Mouse (Mus musculus): ENCODE data around the gene Btbd8. TPM values are rescaled to one million over a fixed set of nuclear protein-coding genes. Genes with fewer than 3 reads are reported as not detected.

The Btbd8 gene
- polyA plus RNA-seq, 1 experiment from 2014 or later = 2.9 TPM

DNA sequence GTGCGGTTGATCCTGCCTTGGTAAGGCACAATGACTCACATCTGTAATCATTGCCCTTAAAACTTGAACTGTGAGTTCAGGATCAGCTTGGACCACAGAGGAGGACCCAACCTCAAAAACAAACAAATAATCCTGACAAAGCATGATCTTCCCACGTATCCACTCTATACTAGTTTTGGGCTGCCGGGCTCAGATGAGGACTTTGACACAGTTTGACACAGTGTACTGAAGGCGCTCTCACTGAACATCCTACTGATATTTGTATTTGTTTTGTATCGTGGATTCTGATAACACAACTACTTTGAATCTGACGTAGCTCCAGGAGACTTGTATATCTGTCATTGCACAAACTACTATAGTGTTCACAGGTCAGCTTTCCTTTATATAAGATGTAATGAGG lies 83.6 kb downstream of the Btbd8 start:
- no peak overlapping the region for H3K27ac ChIP-seq
- H3K4me3 ChIP-seq (replicated peaks; ENCODE audit: low read depth, low read length) = no peak overlapping the region
- no peak for TF ChIP-seq CTCF (IDR thresholded peaks at IDR 0.05; ENCODE audit: low read depth)
- no peak overlapping the region for H3K9ac ChIP-seq (ENCODE audit: low read depth, low read length)
- 81% methylated on average over 6 of the region's 6 CpGs for WGBS
- DNase-seq (ENCODE audit: low spot score) = no peak
- no peaks in the 10 kb centered on the region for H3K36me3 ChIP-seq (ENCODE audit: insufficient read depth, low read length)
- no peak for ATAC-seq (replicated peaks; ENCODE audit: low FRiP score, low read depth)
- no peaks in the 10 kb centered on the region for H3K27me3 ChIP-seq (ENCODE audit: insufficient read depth, low read length)
- H3K4me1 ChIP-seq (replicated peaks; ENCODE audit: insufficient read depth, low read length) = no peaks in the 10 kb centered on the region
- H3K4me2 ChIP-seq (ENCODE audit: low read length) = no peak overlapping the region
- no peaks in the 10 kb centered on the region for H3K9me3 ChIP-seq (replicated peaks; ENCODE audit: low read length)

DNA sequence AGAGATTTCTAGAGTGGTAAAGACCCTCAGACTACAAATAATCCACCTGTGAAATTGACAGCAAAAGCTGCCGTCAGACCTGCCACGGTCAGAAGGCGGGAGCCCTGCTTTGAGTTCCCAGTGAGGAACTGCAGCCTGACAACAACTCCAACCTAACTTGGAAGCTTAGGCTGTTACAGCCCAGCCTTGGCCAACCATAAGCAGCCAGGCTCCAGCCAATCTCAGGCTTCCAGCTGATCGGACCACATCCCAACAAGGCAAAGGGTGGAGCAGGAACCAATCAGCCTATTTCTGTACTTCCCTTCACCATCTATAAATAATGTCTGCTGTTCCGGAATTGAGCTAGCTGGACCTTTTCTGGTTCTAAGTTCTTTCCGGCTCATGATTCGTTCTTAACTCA lies 84.1 kb downstream of the Btbd8 start:
- Histone ChIP-seq H3K4me3 (replicated peaks; ENCODE audit: low read depth, low read length) (no peak overlapping the region), H3K4me1 (replicated peaks; ENCODE audit: insufficient read depth, low read length) (no peaks in the 10 kb centered on the region), H3K27me3 (ENCODE audit: insufficient read depth, low read length) (no peaks in the 10 kb centered on the region), H3K27ac (no peak overlapping the region), H3K4me2 (ENCODE audit: low read length) (no peak overlapping the region), H3K9ac (ENCODE audit: low read depth, low read length) (no peak overlapping the region), H3K9me3 (replicated peaks; ENCODE audit: low read length) (no peaks in the 10 kb centered on the region), H3K36me3 (ENCODE audit: insufficient read depth, low read length) (no peaks in the 10 kb centered on the region)
- no peak for ATAC-seq (replicated peaks; ENCODE audit: low FRiP score, low read depth)
- 60% methylated on average over 7 of the region's 7 CpGs for WGBS
- TF ChIP-seq CTCF (IDR thresholded peaks at IDR 0.05; ENCODE audit: low read depth) = no peak
- peak; percentile 55 for DNase-seq (ENCODE audit: low spot score)

DNA sequence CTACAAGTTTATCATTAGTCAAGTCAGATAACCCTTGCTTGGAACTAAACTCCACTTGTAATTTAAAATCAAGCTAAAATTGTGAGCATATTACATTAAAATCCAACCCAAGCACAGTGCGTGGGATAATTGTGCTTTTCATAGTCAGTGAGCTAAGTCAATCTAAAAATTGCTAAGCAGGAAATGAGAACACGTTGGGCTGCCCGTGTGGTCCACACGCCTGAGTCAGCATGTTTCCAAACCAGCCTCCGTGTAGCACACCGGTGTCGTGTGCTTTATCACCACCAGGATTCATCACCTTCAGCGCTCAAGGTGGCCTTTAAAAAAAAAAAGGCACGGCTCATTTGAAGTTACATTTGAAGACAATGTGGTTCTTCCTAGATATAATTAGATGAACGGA lies 86.5 kb downstream of the Btbd8 start:
- no peak overlapping the region for H3K27ac ChIP-seq
- H3K4me3 ChIP-seq (replicated peaks; ENCODE audit: low read depth, low read length) = no peak overlapping the region
- TF ChIP-seq CTCF (IDR thresholded peaks at IDR 0.05; ENCODE audit: low read depth) = no peak
- H3K9ac ChIP-seq (ENCODE audit: low read depth, low read length) = no peak overlapping the region
- H3K4me1 ChIP-seq (replicated peaks; ENCODE audit: insufficient read depth, low read length) = no peaks in the 10 kb centered on the region
- H3K36me3 ChIP-seq (ENCODE audit: insufficient read depth, low read length) = no peaks in the 10 kb centered on the region
- H3K27me3 ChIP-seq (ENCODE audit: insufficient read depth, low read length) = no peaks in the 10 kb centered on the region
- H3K4me2 ChIP-seq (ENCODE audit: low read length) = no peak overlapping the region
- DNase-seq (ENCODE audit: low spot score) (no peak), ATAC-seq (replicated peaks; ENCODE audit: low FRiP score, low read depth) (no peak)
- H3K9me3 ChIP-seq (replicated peaks; ENCODE audit: low read length) = no peaks in the 10 kb centered on the region
- WGBS = 73% methylated on average over 10 of the region's 10 CpGs

DNA sequence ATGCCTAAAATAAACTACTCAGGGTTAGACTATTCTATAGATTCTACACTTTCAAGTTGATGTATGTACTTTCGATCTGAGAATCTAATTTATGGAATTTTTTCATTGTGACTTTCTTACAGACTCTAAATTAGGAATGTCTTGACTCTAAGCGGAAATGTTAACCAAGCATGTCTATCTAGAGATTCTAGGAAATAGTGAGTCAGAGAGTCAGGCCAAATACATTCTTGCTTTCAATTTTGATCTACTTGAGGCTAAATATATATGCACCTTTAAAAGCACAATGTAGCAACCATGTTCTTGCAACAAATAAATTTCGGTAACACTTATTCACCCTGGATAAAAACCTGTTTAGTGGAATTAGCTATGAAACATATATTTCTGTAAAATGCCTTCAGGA lies 91.1 kb downstream of the Btbd8 start:
- 77% methylated on average over 3 of the region's 3 CpGs for WGBS
- TF ChIP-seq CTCF (IDR thresholded peaks at IDR 0.05; ENCODE audit: low read depth) = no peak
- Histone ChIP-seq H3K4me2 (ENCODE audit: low read length) (no peak overlapping the region), H3K27ac (no peak overlapping the region), H3K27me3 (ENCODE audit: insufficient read depth, low read length) (no peaks in the 10 kb centered on the region), H3K36me3 (ENCODE audit: insufficient read depth, low read length) (no peaks in the 10 kb centered on the region), H3K4me1 (replicated peaks; ENCODE audit: insufficient read depth, low read length) (no peaks in the 10 kb centered on the region), H3K9ac (ENCODE audit: low read depth, low read length) (no peak overlapping the region), H3K4me3 (replicated peaks; ENCODE audit: low read depth, low read length) (no peak overlapping the region), H3K9me3 (replicated peaks; ENCODE audit: low read length) (no peaks in the 10 kb centered on the region)
- ATAC-seq (replicated peaks; ENCODE audit: low FRiP score, low read depth) (no peak), DNase-seq (ENCODE audit: low spot score) (no peak)

DNA sequence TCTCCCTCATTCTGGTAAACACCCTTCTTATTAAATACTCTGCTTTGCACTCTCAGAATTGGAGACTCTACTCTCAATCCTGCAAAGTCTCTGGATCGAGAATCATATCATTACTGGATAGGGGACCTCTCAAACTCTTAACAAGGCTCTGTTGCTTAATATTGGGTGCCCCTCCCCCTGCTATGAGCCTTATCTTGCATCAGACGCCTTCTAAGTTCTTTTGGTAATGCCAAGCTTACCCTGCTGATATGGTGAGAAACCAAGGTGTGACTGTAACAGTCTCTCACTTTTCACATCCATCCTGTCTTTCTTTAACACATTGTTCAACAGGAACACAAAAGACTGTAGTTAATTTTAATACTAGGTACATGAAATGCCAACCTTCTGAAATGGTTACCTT lies 95.8 kb downstream of the Btbd8 start:
- H3K9me3 ChIP-seq (replicated peaks; ENCODE audit: low read length) = no peaks in the 10 kb centered on the region
- WGBS = 74% methylated on average over 2 of the region's 2 CpGs
- H3K4me3 ChIP-seq (replicated peaks; ENCODE audit: low read depth, low read length) = no peak overlapping the region
- H3K27me3 ChIP-seq (ENCODE audit: insufficient read depth, low read length) = no peaks in the 10 kb centered on the region
- H3K4me2 ChIP-seq (ENCODE audit: low read length) = no peak overlapping the region
- no peak overlapping the region for H3K27ac ChIP-seq
- no peaks in the 10 kb centered on the region for H3K36me3 ChIP-seq (ENCODE audit: insufficient read depth, low read length)
- DNase-seq (ENCODE audit: low spot score) (no peak), ATAC-seq (replicated peaks; ENCODE audit: low FRiP score, low read depth) (no peak)
- no peak for TF ChIP-seq CTCF (IDR thresholded peaks at IDR 0.05; ENCODE audit: low read depth)
- H3K9ac ChIP-seq (ENCODE audit: low read depth, low read length) = no peak overlapping the region
- H3K4me1 ChIP-seq (replicated peaks; ENCODE audit: insufficient read depth, low read length) = no peaks in the 10 kb centered on the region

DNA sequence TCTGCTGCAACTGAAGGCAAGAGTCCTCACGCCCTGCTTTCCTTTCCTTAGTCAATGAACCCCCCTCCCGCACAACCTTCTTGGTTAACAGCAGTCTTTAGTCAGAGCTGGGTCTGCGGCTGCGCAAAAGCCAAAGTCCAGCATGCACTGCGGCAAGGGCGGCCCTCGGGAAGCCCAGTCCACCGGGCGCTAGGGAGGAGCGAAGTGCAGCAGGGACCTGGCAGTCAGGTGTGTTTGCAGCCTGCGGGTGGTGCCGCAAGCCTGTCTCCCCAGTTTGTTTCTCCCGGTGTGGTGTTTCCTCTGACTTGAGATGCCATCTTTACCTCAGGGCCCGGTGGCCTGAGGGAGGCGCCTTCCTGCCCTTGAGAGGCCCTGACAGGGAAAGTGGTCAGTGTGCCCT lies 96.8 kb downstream of the Btbd8 start, which contains the start of gene 1700028K03Rik:
1700028K03Rik (plus strand) TSS at position 129 of the 400 bp plus-strand sequence.
- 73% methylated on average over 15 of the region's 15 CpGs for WGBS
- Histone ChIP-seq H3K27me3 (ENCODE audit: insufficient read depth, low read length) (no peaks in the 10 kb centered on the region), H3K4me3 (replicated peaks; ENCODE audit: low read depth, low read length) (no peak within 1 kb of the TSS), H3K36me3 (ENCODE audit: insufficient read depth, low read length) (no peaks in the 10 kb centered on the region), H3K4me2 (ENCODE audit: low read length) (no peak within 1 kb of the TSS), H3K9ac (ENCODE audit: low read depth, low read length) (no peak within 1 kb of the TSS), H3K9me3 (replicated peaks; ENCODE audit: low read length) (no peaks in the 10 kb centered on the region), H3K27ac (no peak within 1 kb of the TSS), H3K4me1 (replicated peaks; ENCODE audit: insufficient read depth, low read length) (no peaks in the 10 kb centered on the region)
- ATAC-seq (replicated peaks; ENCODE audit: low FRiP score, low read depth) (no peak), DNase-seq (ENCODE audit: low spot score) (no peak)
- no peak for TF ChIP-seq CTCF (IDR thresholded peaks at IDR 0.05; ENCODE audit: low read depth)

DNA sequence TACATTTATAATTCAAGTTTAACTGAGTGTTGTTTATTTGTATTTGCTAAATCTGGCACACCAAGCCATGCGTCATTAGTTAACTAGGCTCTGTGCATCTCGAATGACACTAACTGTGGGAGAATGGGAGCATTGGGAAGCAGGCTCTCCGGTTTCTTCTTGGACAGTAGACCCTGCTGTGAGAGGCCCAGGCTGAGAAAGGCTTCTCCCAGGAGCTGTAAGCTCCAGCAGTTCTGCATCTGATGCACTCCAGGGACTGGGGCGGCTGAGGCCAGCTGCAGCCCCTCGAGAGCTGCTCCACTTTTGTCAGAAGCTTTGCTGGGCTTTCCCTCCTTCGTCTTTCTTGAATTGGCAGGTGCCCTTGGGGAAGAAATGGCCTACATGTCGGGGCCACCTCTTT lies 103.9 kb downstream of the Btbd8 start:
- no peak; the same call in 1 of the 2 replicates for ATAC-seq (replicated peaks; ENCODE audit: low FRiP score, low read depth)
- WGBS = 27% methylated on average over 7 of the region's 7 CpGs

More for the DNA sequence above, 103.9 kb downstream of the Btbd8 start:
- H3K4me3 ChIP-seq (replicated peaks; ENCODE audit: low read depth, low read length) = no peak overlapping the region
- H3K4me2 ChIP-seq (ENCODE audit: low read length) = no peak overlapping the region
- no peaks in the 10 kb centered on the region for H3K4me1 ChIP-seq (replicated peaks; ENCODE audit: insufficient read depth, low read length)
- H3K9ac ChIP-seq (ENCODE audit: low read depth, low read length) = no peak overlapping the region
- no peak overlapping the region for H3K27ac ChIP-seq
- peak; percentile 67 for DNase-seq (ENCODE audit: low spot score)
- H3K9me3 ChIP-seq (replicated peaks; ENCODE audit: low read length) = no peaks in the 10 kb centered on the region
- no peaks in the 10 kb centered on the region for H3K27me3 ChIP-seq (ENCODE audit: insufficient read depth, low read length)
- no peak for TF ChIP-seq CTCF (IDR thresholded peaks at IDR 0.05; ENCODE audit: low read depth)
- no peaks in the 10 kb centered on the region for H3K36me3 ChIP-seq (ENCODE audit: insufficient read depth, low read length)
